Mouse (Mus musculus) C2C12 (cell line): Measurements from ENCODE around the gene Cyp4v3.

Source experiments
- CEBPB ChIP-seq: IDR thresholded peaks from one replicate; pipeline ENCODE4 v1.6.1; 2011; ENCODE audit warnings: low read depth, mild to moderate bottlenecking, control low read depth, moderate library complexity
- CTCF ChIP-seq: IDR thresholded peaks from one replicate; pipeline ENCODE4 v1.5.1; 2011; ENCODE audit not compliant: control insufficient read depth, insufficient read depth, insufficient read length
- MAX ChIP-seq: IDR thresholded peaks from one replicate; pipeline ENCODE4 v1.6.1; 2011; ENCODE audit warnings: mild to moderate bottlenecking, control low read depth
- MYOD1 ChIP-seq: IDR thresholded peaks from one replicate; pipeline ENCODE4 v1.6.1; 2011; ENCODE audit warnings: low read depth; ENCODE audit not compliant: control insufficient read depth, insufficient read length
- MYOG ChIP-seq: IDR thresholded peaks from one replicate; pipeline ENCODE4 v1.6.1; 2011; ENCODE audit not compliant: control insufficient read depth, insufficient read length; ENCODE audit errors: extremely low read depth
- USF1 ChIP-seq: IDR thresholded peaks from one replicate; pipeline ENCODE4 v1.6.1; 2011; ENCODE audit warnings: low read depth, mild to moderate bottlenecking, control low read depth, moderate library complexity

- TF ChIP-seq CTCF (no peak), MYOG (no peak), CEBPB (no peak), MAX (no peak), USF1 (no peak), MYOD1 (no peak)
Measured at GRCm38 (mm10) chr8:45362323-45362722, 29.3 kb upstream of the Cyp4v3 start.
